Mouse (Mus musculus) adrenal gland, postnatal 14 days (tissue): ENCODE results near the gene Gm6096. TPM values are rescaled to one million over a fixed set of nuclear protein-coding genes. Genes with fewer than 3 reads are reported as not detected.

Source experiments
- DNase-seq: peaks from one replicate; pipeline ENCODE4 v3.0.0; 2021; ENCODE audit warnings: mixed read lengths
- total RNA-seq: library from RNA; stranded (reverse); gene quantifications from 2 replicates; pipeline ENCODE4 v1.2.3, GENCODE M21; 2021

The Gm6096 gene
- total RNA-seq, 1 experiment from 2014 or later: not detected

- no peak for DNase-seq
Observed at GRCm38 (mm10) chr7:34235602-34236001, 15.2 kb upstream of the Gm6096 start.

- DNase-seq: no peak
Observed at GRCm38 (mm10) chr7:34238086-34238485, 12.8 kb upstream of the Gm6096 start.

GRCm38 (mm10) chr7:34242176-34242575, 8.7 kb upstream of the Gm6096 start:
- DNase-seq: no peak

GRCm38 (mm10) chr7:34246870-34247499, 3.9 kb upstream of the Gm6096 start:
- DNase-seq: no peak

DNA sequence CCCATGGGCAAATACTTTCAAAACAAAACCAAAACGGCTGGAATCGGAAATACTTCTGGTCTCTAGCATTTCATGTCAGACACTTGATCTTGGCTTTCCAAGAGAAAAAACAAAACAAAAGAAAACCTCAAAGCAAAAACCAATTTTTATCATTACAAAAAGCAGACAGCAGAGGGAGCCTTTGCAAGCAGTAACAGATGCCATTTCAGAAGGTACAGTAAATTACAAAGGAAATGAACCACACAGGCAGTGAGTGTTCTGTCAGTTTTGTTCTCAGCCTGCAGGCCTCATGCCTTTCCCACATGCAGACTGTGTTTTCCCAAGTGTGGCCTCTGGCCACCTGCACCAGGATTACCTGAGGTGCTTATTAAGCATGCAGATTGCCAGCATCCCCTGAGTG, 1.2 kb downstream of the Gm6096 start:
- DNase-seq: no peak

DNA sequence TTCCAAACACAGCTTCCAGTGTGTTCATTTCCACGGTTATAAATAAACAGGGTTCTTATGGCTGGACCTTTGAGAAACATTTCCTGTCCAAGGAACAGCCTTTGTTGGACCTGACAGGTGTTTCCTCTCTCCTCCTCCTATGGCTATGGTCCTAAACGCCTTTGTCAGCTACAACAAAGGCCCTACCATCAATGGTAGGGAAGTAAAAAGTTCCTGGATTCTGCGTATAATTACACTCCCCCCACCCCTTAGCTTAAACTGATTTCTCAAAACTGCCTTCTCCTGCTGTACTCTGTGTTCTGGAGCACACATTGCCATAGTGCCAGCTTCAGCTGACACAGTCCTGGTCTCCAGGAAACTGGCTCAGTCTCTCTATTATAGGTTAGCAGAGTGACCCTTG, 4.3 kb downstream of the Gm6096 start:
- no peak for DNase-seq

GRCm38 (mm10) chr7:34255916-34256315, 5.1 kb downstream of the Gm6096 start:
- no peak for DNase-seq

GRCm38 (mm10) chr7:34257279-34257678, 6.4 kb downstream of the Gm6096 start:
- no peak for DNase-seq

- no peak for DNase-seq
Observed at GRCm38 (mm10) chr7:34258407-34258806, 7.6 kb downstream of the Gm6096 start.

DNA sequence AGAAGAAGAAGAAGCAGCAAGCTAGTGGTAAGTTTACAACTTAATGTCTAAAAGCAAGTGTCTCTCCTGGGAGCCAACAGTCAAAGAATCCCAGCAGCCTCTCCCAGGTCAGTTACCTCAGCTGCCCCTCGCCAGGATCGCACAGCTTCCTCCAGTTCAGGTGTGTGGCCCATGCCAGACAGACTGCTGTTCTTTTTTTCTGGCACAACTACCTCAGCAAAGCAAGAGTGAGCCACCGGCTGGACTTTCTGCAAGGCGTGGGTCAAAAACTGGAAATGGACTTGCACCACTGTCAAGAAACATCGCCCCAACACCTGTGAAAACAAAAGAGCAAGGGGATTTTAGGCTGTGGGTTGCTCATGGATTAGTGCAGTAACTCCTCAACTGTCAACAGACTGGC, 12.6 kb downstream of the Gm6096 start:
- no peak for DNase-seq

- peak; percentile 86 for DNase-seq
Observed at GRCm38 (mm10) chr7:34265876-34266346, 15.1 kb downstream of the Gm6096 start.

- DNase-seq: no peak
Observed at GRCm38 (mm10) chr7:34266421-34266820, 15.6 kb downstream of the Gm6096 start.

- no peak for DNase-seq
Observed at GRCm38 (mm10) chr7:34268463-34268862, 17.6 kb downstream of the Gm6096 start.

GRCm38 (mm10) chr7:34272465-34272864, 21.6 kb downstream of the Gm6096 start:
- DNase-seq: no peak

DNA sequence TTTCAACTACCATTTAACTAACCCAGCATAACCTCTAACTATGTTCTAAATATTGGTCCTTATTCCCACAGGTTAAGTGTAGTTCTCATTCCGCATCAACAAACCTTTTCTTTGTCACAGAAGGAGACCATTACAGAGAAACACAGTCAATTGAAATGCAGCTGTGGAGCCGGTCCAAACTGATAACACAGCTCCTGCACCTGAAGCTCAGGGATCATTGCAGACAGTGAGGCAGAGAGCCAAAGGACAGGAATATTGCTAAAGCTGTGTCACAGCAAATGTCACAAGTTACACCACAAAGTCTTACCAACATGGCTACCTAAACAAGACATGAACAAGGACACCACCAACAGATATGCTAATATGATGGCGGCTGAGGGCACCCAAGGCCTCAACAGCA, 25.2 kb downstream of the Gm6096 start:
- DNase-seq: no peak

- no peak for DNase-seq
Observed at GRCm38 (mm10) chr7:34277656-34278055, 26.8 kb downstream of the Gm6096 start.

GRCm38 (mm10) chr7:34290450-34291151, 39.8 kb downstream of the Gm6096 start:
- DNase-seq: no peak

GRCm38 (mm10) chr7:34291265-34291664, 40.4 kb downstream of the Gm6096 start:
- no peak for DNase-seq

DNA sequence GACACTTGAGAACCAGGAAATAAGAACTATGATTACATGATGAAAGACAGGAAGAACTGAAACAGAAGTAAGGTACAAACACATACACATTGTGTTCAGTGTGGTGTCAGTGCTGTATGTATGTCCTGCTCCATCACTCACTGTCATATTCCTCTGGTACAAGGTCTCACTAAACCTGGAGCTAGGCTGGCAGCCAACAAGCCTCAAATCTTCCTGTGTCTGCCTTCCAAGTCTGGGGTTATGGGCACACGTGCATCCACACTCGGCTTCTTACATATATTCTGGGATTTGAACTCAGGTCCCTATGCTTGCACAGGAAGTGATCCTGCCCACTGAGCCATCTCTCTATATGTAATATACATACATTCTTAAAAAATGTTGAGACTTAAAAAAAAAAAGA, 41.8 kb downstream of the Gm6096 start:
- no peak for DNase-seq

GRCm38 (mm10) chr7:34296124-34296523, 45.3 kb downstream of the Gm6096 start:
- DNase-seq: no peak

DNA sequence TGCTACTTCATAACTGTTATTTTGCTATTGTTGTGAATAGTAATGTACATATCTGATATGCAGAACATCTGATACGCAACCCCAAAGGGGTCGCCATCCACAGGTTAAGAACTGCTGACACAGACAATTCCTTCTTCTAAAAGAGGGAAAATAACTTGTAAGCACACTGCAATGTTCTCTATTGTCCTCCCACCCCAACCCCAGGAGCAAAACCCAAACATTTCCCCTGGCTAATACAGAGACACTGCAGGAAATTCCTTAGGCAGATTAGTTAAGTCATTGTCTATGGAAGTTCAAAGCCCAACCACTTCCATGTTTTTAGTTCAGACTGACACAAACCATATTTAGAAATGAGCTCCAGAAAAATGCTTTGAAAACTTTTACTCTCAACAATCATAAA, 48.0 kb downstream of the Gm6096 start:
- no peak for DNase-seq
